Mouse (Mus musculus): ENCODE results near the gene Syde2. TPM values are rescaled to one million over a fixed set of nuclear protein-coding genes. Genes with fewer than 3 reads are reported as not detected.

Gene Syde2
- total RNA-seq, 2 experiments from 2014 or later, result 6.3 to 7.9 TPM

GRCm38 (mm10) chr3:146011544-146012218, 24.0 kb downstream of the Syde2 start:
- no peak for DNase-seq

DNA sequence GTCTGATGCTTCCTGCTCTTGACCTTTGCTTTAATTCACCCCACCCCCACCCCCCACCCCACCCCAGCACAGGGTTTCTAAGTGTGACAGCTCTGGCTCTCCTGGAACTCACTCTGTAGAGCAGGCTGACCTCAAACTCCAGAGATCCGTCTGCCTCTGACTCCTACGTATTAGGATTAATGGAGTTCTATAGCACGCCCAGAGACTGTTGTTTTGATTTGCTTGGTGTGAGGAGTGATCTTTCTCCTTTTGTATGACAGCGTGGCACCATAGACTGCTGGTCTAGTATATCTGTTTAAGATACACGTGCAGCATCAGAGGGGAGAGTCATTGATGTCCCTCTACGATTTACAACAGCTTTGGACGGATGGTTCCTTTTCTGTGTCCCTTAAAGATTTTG, 25.8 kb downstream of the Syde2 start:
- DNase-seq, result no peak

DNA sequence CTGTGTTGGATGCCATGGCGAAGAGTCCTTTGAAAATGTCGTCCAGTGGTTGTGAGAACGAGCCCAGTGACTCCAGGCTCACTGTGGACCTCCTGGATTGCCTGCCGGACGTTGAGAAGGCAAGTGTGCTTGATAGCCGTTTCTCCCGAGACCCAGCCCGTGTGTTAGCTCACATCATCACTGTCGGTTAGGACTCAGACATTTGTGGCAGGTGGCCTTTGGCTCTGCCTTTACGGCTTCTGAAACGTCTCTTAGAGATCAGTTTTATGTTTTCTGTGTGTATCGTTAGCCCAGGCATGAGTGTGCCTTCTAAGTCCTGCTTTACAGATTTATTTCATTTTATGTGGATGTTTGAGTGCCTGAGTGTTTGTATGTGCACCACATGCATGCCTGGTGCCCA, 26.7 kb downstream of the Syde2 start:
- DNase-seq, result no peak

- DNase-seq, result no peak
These were observed 29.3 kb downstream of the Syde2 start for GRCm38 (mm10) chr3:146016979-146017378.

DNA sequence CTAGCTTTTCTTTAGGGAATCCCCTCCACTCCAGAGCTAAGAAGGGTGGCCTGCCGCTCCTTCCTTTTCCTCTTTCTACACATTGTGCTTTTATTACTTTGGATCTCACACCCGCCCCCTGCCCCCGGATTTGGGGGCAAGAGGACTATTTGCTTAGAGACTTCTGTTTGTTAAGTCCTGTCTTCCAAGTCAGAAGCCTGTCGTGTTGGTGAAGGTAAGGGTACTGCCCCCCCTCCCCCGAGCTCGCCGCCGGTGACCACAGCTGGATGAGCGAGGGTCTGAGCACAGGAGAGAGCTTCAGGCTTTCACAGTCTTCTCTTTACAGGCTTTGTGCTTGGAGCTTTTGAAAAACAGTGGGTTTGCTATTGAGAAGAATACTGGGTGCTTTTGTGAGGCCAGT, 29.9 kb downstream of the Syde2 start:
- DNase-seq, result no peak

DNA sequence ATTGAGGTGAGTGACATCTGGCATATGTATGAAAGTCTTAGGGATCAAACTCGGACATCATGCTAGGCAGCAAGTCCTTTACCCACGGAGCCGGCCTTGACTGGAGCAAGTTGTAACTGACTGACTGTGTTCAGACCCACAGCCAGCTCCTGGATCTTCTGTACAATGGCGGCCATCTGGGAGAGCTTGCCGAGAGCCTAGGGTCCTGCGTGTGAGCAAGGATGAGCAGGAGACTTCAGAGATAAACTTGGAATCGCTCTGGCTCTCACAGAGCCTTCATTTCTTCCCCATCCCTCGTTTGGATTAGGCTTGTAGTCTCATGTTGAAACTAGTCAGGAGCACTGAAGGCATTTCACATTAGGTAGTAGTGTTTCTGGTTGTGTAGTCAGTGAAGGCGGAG, 34.6 kb downstream of the Syde2 start:
- no peak for DNase-seq

DNA sequence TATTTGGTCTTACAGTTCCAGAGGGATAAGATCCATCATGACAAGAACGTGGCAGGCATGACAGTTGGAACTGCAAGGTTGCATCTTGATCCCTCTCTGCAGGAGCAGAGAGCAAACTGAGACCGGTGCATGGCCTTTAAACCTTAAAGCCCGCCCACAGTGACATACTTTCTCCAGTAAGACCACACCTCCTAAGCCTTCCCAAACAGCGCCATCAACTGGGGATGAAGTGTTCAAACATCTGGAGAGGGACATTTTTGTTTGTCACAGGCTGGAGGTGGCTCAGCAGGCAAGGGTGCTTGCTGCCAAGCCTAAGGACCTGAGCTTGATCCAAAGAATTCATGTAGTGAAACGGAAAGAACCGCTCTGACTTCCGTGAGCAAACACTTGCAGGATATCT, 37.1 kb downstream of the Syde2 start:
- DNase-seq, result no peak

GRCm38 (mm10) chr3:146025499-146025898, 37.8 kb downstream of the Syde2 start:
- no peak for DNase-seq

DNA sequence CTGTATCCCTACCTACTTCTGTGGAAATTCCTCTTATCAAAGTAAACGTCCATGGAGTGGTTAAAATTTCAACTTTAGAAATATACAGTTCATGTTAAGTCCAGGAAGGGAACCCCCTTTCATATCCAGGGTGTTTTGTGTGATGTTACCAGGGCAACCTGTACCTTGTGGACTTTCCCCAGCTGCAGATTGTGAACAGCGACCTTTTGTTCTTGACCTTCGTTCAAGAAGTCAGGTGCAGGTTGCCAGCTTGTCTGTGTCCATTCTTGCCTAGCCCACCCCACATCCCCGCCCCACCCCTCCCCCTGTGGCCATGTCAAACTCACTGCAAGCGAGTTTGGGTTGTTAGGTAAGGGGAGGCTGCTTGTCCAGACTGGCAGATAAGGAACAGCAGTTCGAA, 39.4 kb downstream of the Syde2 start:
- no peak for DNase-seq

DNA sequence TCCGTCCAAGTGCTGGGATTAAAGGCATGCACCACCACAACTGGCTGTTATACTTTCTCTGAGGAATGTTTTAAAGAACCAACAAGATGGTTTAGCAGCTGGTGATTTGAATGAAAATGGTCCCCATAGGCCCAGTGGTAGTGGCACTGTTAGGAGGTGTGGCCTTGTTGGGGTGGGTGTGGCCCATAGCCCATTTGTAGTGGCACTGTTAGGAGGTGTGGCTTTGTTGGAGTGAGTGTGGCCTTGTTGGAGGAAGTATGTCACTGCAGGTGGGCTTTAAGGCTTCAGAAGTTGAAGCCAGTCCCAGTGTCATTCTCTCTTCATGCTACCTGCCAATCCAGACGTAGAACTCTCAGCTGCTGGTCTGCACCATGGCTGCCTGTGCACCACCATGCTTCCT, 40.7 kb downstream of the Syde2 start:
- DNase-seq, result no peak

GRCm38 (mm10) chr3:146029234-146029633, 41.6 kb downstream of the Syde2 start:
- no peak for DNase-seq

GRCm38 (mm10) chr3:146030255-146030836, 42.7 kb downstream of the Syde2 start:
- no peak for DNase-seq

DNA sequence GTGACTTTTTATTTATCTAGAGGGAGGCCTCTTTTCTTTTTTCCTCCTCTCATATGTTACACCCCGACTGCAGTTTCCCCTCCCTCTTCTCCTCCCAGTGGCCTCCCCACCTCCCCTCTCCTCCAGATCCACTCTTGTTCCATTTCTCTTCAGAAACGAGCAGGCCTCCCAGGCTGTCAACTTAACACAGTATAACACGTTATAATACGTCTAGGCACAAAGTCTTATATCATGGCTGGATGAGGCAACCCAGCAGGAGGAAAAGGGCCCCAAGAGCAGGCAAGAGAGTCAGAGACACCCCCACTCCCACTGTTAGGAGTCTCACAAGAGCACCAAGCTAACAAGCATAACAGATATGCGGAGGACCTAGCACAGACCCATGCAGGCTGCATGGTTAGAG, 45.3 kb downstream of the Syde2 start:
- no peak for DNase-seq

DNA sequence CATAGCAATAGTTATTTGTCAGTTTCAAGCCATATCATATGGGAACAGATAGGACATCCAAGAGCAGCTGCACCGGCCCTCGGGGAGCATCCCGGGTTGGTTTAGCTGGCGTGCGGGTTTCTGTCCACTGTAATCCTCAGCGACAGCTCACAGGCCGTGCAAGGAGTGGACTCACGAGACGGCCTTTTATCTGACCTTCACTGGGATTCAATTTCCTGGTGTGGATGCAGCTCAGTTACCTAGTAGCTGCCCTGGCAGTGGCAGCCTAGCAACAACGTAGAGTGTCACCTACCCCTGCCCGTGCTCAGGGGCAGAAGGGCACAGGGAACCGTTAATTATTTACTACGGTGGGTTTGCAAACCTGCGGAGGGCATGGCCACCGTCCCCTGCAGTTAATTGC, 50.2 kb downstream of the Syde2 start:
- DNase-seq, result no peak

GRCm38 (mm10) chr3:146039132-146039903, 51.6 kb downstream of the Syde2 start:
- DNase-seq, result no peak

GRCm38 (mm10) chr3:146041382-146041781, 53.7 kb downstream of the Syde2 start:
- no peak for DNase-seq

- DNase-seq, result no peak
These were observed 57.3 kb downstream of the Syde2 start for GRCm38 (mm10) chr3:146044977-146045376.

DNA sequence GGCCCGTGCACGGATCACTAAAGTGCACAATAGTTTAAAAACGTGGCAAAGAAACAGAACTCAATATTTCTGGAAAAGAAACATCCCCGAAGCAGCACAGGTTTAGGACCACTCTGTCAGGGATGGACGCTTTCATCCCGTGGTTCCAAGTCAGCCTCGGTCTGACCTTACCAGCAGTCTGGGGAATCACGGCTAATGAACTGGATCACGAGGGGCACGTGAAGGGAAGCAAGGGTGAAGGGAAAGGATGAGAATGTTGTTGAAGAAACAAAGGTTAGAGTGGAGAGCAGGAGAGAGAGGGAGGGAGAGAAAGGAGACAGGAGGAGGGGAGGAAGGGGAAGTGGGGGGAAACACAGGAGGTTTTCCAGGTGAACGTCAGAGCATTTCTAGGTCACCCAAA, 58.4 kb downstream of the Syde2 start:
- DNase-seq, result no peak

DNA sequence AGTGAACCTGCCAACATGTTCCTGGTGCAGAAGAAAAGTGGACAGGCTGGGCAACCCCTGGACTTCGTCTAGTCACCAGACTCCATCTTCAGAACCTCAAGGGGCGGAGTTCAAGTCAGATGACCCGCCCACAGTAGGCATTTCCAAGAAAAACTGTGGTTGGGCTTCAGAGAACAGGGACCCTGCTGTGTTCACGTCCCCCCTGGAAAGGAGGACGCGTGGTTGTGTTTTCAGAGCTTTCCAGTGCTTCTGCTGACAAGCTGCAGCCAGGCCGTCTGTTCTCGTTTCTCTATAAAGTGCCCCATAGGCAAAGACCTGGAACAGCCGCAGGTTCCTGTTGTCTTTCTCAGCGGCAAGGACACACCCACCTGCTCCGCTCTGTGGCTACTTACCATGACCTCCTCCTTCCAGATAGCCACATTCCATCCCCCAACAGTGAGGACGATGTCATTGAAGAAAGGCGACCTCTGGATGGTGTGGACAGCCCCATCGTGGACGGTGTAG, 60.1 kb downstream of the Syde2 start:
- peak; percentile 24 for DNase-seq

DNA sequence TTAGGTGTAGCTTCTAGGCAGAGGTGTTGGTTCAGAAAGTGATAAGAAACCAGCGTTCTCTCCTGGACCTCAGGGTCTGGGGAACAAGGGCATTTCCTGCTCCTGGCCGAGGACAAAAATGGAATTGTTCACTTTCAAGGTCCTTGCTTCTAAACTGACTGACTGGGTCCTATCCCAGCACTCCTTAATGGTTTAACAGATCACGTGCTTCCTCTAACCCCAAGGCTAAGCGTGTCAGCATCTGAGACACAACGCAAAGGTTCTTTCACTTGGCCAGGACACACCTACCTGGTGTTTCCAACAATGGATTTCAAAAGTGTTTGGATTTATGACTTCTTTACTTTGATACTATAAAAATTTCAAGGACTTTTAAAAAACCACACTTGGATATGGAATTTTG, 62.3 kb downstream of the Syde2 start:
- DNase-seq, result no peak

DNA sequence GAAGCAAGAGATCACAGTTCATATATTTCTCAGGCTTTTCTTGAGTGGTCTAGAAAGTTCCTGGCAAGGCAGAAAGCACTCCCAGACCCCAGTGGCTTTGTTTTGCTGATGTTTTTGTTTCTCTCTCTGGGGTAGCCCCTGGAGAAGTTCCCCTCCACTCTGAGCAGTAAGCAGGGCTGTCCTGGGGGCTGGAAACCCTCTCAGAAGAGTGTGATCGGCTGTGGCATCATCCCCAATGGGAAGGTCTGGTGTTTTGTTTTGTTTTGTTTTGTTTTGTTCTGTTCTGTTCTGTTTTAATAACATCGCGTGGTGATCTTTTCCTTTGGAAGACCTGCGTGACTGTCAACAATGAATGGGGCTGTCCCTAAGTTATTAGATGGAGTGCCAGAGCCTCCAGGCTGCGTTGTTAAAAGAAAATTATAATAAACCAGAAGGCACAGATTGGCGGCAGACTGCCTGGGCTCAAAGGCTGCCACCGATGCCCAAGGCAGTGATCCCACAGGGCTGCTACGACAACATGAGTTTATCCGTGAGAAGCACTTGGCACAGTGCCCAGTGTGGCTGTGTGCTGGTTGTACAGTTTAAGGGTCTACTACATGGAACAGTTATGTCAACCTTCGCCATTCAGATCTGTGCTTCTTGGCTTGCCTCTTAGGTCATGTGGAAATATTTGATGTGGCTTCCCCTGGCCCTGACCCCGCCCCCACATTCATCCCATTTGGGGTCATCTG, 63.8 kb downstream of the Syde2 start:
- DNase-seq, result peak; percentile 48

GRCm38 (mm10) chr3:146053082-146053814, 65.6 kb downstream of the Syde2 start:
- DNase-seq, result no peak

Data from adrenal gland, postnatal 10 days (tissue).